Mouse (Mus musculus) ES-Bruce4 (cell line): ENCODE results near the gene Cdc25b.
A peak's percentile ranks its signal among the peaks of the same experiment; 100 is the strongest.

Experiments
- CTCF ChIP-seq: IDR thresholded peaks from one replicate; pipeline ENCODE4 v1.8.1; 2011; ENCODE audit warnings: low read depth, low read length
- EP300 ChIP-seq: IDR thresholded peaks from 2 replicates; pipeline ENCODE4 v1.6.1; 2011; ENCODE audit warnings: low read depth, low read length; ENCODE audit not compliant: insufficient read depth
- POLR2A ChIP-seq: IDR thresholded peaks from one replicate; pipeline ENCODE4 v1.8.1; 2011; ENCODE audit warnings: low read length; ENCODE audit not compliant: insufficient read depth

DNA sequence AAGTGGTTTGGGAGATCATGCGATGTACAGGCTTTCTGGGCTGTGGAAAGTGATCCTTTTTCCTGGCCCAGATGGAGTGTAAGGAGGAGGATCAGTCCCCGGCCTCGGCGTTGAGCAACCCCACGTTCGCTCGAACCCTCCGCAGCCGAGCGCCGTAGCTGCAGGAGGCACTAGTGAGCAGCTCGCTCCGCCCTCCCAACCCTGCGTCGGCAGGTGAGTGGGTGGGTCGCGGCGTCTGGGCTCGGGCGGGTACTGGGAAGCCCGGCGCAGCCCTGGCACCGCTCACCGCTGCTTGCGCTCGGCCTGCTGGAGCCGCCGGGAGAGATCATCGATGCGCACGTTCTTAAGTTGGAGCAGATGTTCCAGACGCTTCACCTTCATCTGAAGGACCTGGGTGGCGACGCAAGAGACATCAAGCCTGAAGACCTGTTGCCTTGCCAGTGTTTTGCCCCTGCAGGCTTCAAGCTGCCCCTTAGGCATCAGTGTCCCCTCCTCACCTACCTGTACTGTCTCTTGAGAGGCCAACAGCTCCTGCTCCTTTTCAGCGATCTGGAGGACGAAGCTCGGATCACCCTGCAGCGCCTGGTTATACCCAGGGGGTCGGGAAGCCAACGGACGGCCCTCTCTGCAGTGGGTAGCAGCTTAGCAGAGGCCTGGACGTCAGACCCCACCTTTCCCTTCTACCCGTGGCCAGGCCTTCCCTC lies 15.2 kb upstream of the Cdc25b start:
- TF ChIP-seq EP300 (no peak), CTCF (peak; percentile 16), POLR2A (no peak)
